Mouse (Mus musculus): Measurements from ENCODE around the gene Cacna1c. TPM values are rescaled to one million over a fixed set of nuclear protein-coding genes. Genes with fewer than 3 reads are reported as not detected.

Gene Cacna1c
- polyA plus RNA-seq, 1 experiment from 2014 or later: 44.0 TPM

DNA sequence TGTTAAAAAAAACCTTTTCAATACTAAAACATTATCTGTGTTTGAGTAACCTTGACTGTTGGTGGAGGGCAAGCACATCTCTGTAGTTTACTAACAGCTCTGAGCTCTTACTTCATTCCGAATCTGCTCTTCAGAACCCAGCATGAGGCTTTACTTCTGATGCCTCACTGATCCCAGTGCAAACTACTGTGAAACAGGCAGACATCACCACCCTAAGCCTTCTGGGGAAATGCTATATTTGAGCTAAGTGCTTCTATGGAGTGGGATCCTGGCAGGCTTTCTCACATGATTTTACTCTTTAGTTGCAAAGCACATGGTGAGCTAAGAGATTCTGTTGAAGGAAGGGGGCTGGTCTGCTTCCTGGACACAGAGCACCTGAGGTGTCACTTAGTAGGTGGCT lies 311.3 kb downstream of the Cacna1c start:
- Histone ChIP-seq H3K4me1 (ENCODE audit: control insufficient read depth, insufficient read depth, low read length) (peaks cover 31% of the 10 kb centered on the region), H3K27me3 (ENCODE audit: control insufficient read depth, insufficient read depth, low read length) (no peaks in the 10 kb centered on the region), H3K36me3 (ENCODE audit: control insufficient read depth, insufficient read depth, low read length) (no peaks in the 10 kb centered on the region), H3K4me3 (ENCODE audit: low read depth, low read length) (no peak overlapping the region), H3K9ac (ENCODE audit: low read depth, low read length) (no peak overlapping the region), H3K27ac (ENCODE audit: low read depth, low read length) (peak overlapping the region; percentile 42; the same call in 1 of the 2 replicates), H3K9me3 (replicated peaks; ENCODE audit: control insufficient read depth, low read length) (no peaks in the 10 kb centered on the region), H3K4me2 (no peak overlapping the region)
- WGBS (ENCODE audit: insufficient replicate concordance): 60% methylated on average over 1 of the region's 1 CpGs
- ATAC-seq (replicated peaks; ENCODE audit: insufficient number of reproducible peaks, low FRiP score, low TSS enrichment): no peak

DNA sequence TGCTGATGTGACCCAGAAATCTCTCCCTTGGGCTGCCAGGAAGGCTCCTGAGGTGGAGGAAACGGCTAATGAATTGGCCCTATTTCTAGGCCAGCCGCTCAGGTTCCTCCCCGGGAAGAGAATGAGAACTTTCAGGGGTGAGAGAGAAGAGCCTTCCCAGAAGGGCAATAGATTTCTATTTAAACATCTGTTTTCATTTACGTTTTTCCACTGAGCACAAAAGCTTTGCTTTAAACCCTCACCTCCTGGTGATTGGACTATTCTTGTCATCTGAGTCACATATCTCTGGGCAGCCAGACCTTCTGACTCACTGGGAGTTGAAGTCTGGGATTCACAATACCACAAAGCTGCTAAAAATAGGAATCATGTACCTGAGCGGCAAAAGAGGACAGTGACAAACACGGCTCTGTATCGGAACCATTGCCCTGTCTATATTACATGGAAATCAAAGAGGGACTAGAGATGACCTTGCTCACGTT lies 312.1 kb downstream of the Cacna1c start:
- peak overlapping the region; percentile 45 for H3K4me2 ChIP-seq
- H3K27ac ChIP-seq (ENCODE audit: low read depth, low read length): peak overlapping the region; percentile 48; the same call in 1 of the 2 replicates
- WGBS (ENCODE audit: insufficient replicate concordance): 43% methylated on average over 8 of the region's 8 CpGs
- no peaks in the 10 kb centered on the region for H3K27me3 ChIP-seq (ENCODE audit: control insufficient read depth, insufficient read depth, low read length)
- no peak overlapping the region for H3K9ac ChIP-seq (ENCODE audit: low read depth, low read length)
- ATAC-seq (replicated peaks; ENCODE audit: insufficient number of reproducible peaks, low FRiP score, low TSS enrichment): no peak
- H3K4me1 ChIP-seq (ENCODE audit: control insufficient read depth, insufficient read depth, low read length): peaks cover 31% of the 10 kb centered on the region
- no peaks in the 10 kb centered on the region for H3K36me3 ChIP-seq (ENCODE audit: control insufficient read depth, insufficient read depth, low read length)
- H3K4me3 ChIP-seq (ENCODE audit: low read depth, low read length): no peak overlapping the region
- no peaks in the 10 kb centered on the region for H3K9me3 ChIP-seq (replicated peaks; ENCODE audit: control insufficient read depth, low read length)

- no peak overlapping the region for H3K27ac ChIP-seq (ENCODE audit: low read depth, low read length)
- H3K9me3 ChIP-seq (replicated peaks; ENCODE audit: control insufficient read depth, low read length): no peaks in the 10 kb centered on the region
- 27% methylated on average over 2 of the region's 2 CpGs for WGBS (ENCODE audit: insufficient replicate concordance)
- H3K4me1 ChIP-seq (ENCODE audit: control insufficient read depth, insufficient read depth, low read length): peaks cover 38% of the 10 kb centered on the region
- no peaks in the 10 kb centered on the region for H3K27me3 ChIP-seq (ENCODE audit: control insufficient read depth, insufficient read depth, low read length)
- no peak for ATAC-seq (replicated peaks; ENCODE audit: insufficient number of reproducible peaks, low FRiP score, low TSS enrichment)
- H3K4me3 ChIP-seq (ENCODE audit: low read depth, low read length): no peak overlapping the region
- no peaks in the 10 kb centered on the region for H3K36me3 ChIP-seq (ENCODE audit: control insufficient read depth, insufficient read depth, low read length)
- H3K9ac ChIP-seq (ENCODE audit: low read depth, low read length): no peak overlapping the region
- H3K4me2 ChIP-seq: no peak overlapping the region
Measured at GRCm38 (mm10) chr6:118876204-118876603, 320.0 kb downstream of the Cacna1c start.

GRCm38 (mm10) chr6:118870241-118870841 lies 325.9 kb downstream of the Cacna1c start:
- no peak for ATAC-seq (replicated peaks; ENCODE audit: insufficient number of reproducible peaks, low FRiP score, low TSS enrichment)
- WGBS (ENCODE audit: insufficient replicate concordance): 79% methylated on average over 7 of the region's 7 CpGs
- peaks cover 42% of the 10 kb centered on the region for H3K4me1 ChIP-seq (ENCODE audit: control insufficient read depth, insufficient read depth, low read length)

GRCm38 (mm10) chr6:118867384-118867783 lies 328.8 kb downstream of the Cacna1c start:
- Histone ChIP-seq H3K36me3 (ENCODE audit: control insufficient read depth, insufficient read depth, low read length) (no peaks in the 10 kb centered on the region), H3K27ac (ENCODE audit: low read depth, low read length) (no peak overlapping the region), H3K27me3 (ENCODE audit: control insufficient read depth, insufficient read depth, low read length) (no peaks in the 10 kb centered on the region), H3K4me1 (ENCODE audit: control insufficient read depth, insufficient read depth, low read length) (peaks cover 23% of the 10 kb centered on the region), H3K9me3 (replicated peaks; ENCODE audit: control insufficient read depth, low read length) (no peaks in the 10 kb centered on the region), H3K4me2 (no peak overlapping the region), H3K4me3 (ENCODE audit: low read depth, low read length) (no peak overlapping the region), H3K9ac (ENCODE audit: low read depth, low read length) (no peak overlapping the region)
- no peak for ATAC-seq (replicated peaks; ENCODE audit: insufficient number of reproducible peaks, low FRiP score, low TSS enrichment)
- WGBS (ENCODE audit: insufficient replicate concordance): 79% methylated on average over 7 of the region's 7 CpGs

More at GRCm38 (mm10) chr6:118870241-118870841, 325.9 kb downstream of the Cacna1c start:
- Histone ChIP-seq H3K4me2 (no peak overlapping the region), H3K27me3 (ENCODE audit: control insufficient read depth, insufficient read depth, low read length) (no peaks in the 10 kb centered on the region), H3K9me3 (replicated peaks; ENCODE audit: control insufficient read depth, low read length) (no peaks in the 10 kb centered on the region), H3K9ac (ENCODE audit: low read depth, low read length) (no peak overlapping the region), H3K27ac (ENCODE audit: low read depth, low read length) (no peak overlapping the region), H3K4me3 (ENCODE audit: low read depth, low read length) (no peak overlapping the region), H3K36me3 (ENCODE audit: control insufficient read depth, insufficient read depth, low read length) (no peaks in the 10 kb centered on the region)

GRCm38 (mm10) chr6:118866889-118867288 lies 329.3 kb downstream of the Cacna1c start:
- ATAC-seq (replicated peaks; ENCODE audit: insufficient number of reproducible peaks, low FRiP score, low TSS enrichment): no peak
- H3K4me2 ChIP-seq: no peak overlapping the region
- peaks cover 25% of the 10 kb centered on the region for H3K4me1 ChIP-seq (ENCODE audit: control insufficient read depth, insufficient read depth, low read length)
- H3K36me3 ChIP-seq (ENCODE audit: control insufficient read depth, insufficient read depth, low read length): no peaks in the 10 kb centered on the region
- H3K27me3 ChIP-seq (ENCODE audit: control insufficient read depth, insufficient read depth, low read length): no peaks in the 10 kb centered on the region
- no peak overlapping the region for H3K9ac ChIP-seq (ENCODE audit: low read depth, low read length)
- no peak overlapping the region for H3K4me3 ChIP-seq (ENCODE audit: low read depth, low read length)
- no peak overlapping the region for H3K27ac ChIP-seq (ENCODE audit: low read depth, low read length)
- 63% methylated on average over 3 of the region's 3 CpGs for WGBS (ENCODE audit: insufficient replicate concordance)
- H3K9me3 ChIP-seq (replicated peaks; ENCODE audit: control insufficient read depth, low read length): no peaks in the 10 kb centered on the region

DNA sequence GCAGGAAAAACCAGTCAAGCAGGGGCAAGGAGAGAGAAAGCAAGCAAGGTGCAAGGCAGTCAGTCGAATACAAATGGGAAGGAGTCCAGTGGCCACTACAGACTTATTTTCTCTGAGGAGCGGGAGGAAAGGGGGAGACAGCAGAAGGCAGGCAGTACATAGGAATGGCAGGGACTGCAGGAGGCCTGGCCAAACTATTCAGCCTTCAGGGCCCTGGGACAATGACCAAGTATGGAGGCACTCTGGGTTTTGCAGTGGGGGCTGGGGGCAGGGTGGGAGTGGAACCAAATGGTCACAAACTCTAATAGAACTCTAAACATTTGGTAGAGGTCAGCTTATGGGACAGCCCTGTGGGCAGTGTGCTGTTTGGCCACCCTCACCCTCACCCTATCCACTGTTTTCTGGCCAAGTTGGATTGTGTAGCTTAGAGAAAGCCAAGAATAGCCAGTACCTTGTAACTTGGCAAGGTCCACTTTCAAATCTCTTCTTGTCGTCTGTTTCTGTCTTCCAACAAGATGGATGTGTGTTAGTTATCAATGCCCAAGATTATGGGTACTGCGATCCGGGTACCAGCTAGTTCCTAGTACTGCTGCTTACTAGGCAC lies 330.3 kb downstream of the Cacna1c start:
- H3K27ac ChIP-seq (ENCODE audit: low read depth, low read length): no peak overlapping the region
- no peaks in the 10 kb centered on the region for H3K36me3 ChIP-seq (ENCODE audit: control insufficient read depth, insufficient read depth, low read length)
- H3K4me1 ChIP-seq (ENCODE audit: control insufficient read depth, insufficient read depth, low read length): peaks cover 25% of the 10 kb centered on the region
- ATAC-seq (replicated peaks; ENCODE audit: insufficient number of reproducible peaks, low FRiP score, low TSS enrichment): no peak
- no peak overlapping the region for H3K9ac ChIP-seq (ENCODE audit: low read depth, low read length)
- 79% methylated on average over 4 of the region's 5 CpGs for WGBS (ENCODE audit: insufficient replicate concordance)
- H3K27me3 ChIP-seq (ENCODE audit: control insufficient read depth, insufficient read depth, low read length): no peaks in the 10 kb centered on the region
- H3K4me3 ChIP-seq (ENCODE audit: low read depth, low read length): no peak overlapping the region
- no peaks in the 10 kb centered on the region for H3K9me3 ChIP-seq (replicated peaks; ENCODE audit: control insufficient read depth, low read length)
- no peak overlapping the region for H3K4me2 ChIP-seq

GRCm38 (mm10) chr6:118864696-118865620 lies 331.3 kb downstream of the Cacna1c start:
- no peak overlapping the region for H3K27ac ChIP-seq (ENCODE audit: low read depth, low read length)
- peaks cover 25% of the 10 kb centered on the region for H3K4me1 ChIP-seq (ENCODE audit: control insufficient read depth, insufficient read depth, low read length)
- H3K36me3 ChIP-seq (ENCODE audit: control insufficient read depth, insufficient read depth, low read length): no peaks in the 10 kb centered on the region
- H3K4me2 ChIP-seq: no peak overlapping the region
- H3K9ac ChIP-seq (ENCODE audit: low read depth, low read length): no peak overlapping the region
- H3K27me3 ChIP-seq (ENCODE audit: control insufficient read depth, insufficient read depth, low read length): no peaks in the 10 kb centered on the region
- 66% methylated on average over 18 of the region's 18 CpGs for WGBS (ENCODE audit: insufficient replicate concordance)
- no peak overlapping the region for H3K4me3 ChIP-seq (ENCODE audit: low read depth, low read length)
- H3K9me3 ChIP-seq (replicated peaks; ENCODE audit: control insufficient read depth, low read length): no peaks in the 10 kb centered on the region
- no peak for ATAC-seq (replicated peaks; ENCODE audit: insufficient number of reproducible peaks, low FRiP score, low TSS enrichment)

All from heart, embryonic 11.5 days (tissue).